Mouse (Mus musculus) liver, embryonic 12.5 days (tissue): ENCODE results near the gene Cd19. TPM values are rescaled to one million over a fixed set of nuclear protein-coding genes. Genes with fewer than 3 reads are reported as not detected.
"Not testable (repeated sequence)": the region's sequence is repeated elsewhere in the genome, so short reads cannot be mapped to it uniquely, and the experiment has no call there.

ENCODE experiments used
- ATAC-seq: fragments of 200-750 bp; cut with Nextera tagmentation; 2 replicates; pipeline ENCODE4 v1.8.0; 2017; ENCODE audit warnings: moderate number of reproducible peaks, mild to moderate bottlenecking, moderate library complexity
- H3K27ac ChIP-seq: fragments of 300-500 bp; sonication (generic); 2 replicates; pipeline ENCODE4 v1.5.1; 2016; ENCODE audit warnings: mild to moderate bottlenecking
- H3K27me3 ChIP-seq: fragments of 300-500 bp; sonication (generic); replicated peaks from 2 replicates; pipeline ENCODE4 v1.6.1; 2016; ENCODE audit warnings: mild to moderate bottlenecking, moderate library complexity
- H3K36me3 ChIP-seq: fragments of 300-500 bp; sonication (generic); 2 replicates; pipeline ENCODE4 v1.6.1; 2016; ENCODE audit warnings: mild to moderate bottlenecking, moderate library complexity
- H3K4me1 ChIP-seq: fragments of 300-500 bp; sonication (generic); 2 replicates; pipeline ENCODE4 v1.6.1; 2016
- H3K4me2 ChIP-seq: fragments of 300-500 bp; sonication (generic); 2 replicates; pipeline ENCODE4 v1.6.1; 2016; ENCODE audit warnings: mild to moderate bottlenecking, moderate library complexity
- H3K4me3 ChIP-seq: fragments of 300-500 bp; sonication (generic); 2 replicates; pipeline ENCODE4 v1.5.1; 2016; ENCODE audit warnings: mild to moderate bottlenecking, moderate library complexity
- H3K9ac ChIP-seq: fragments of 300-500 bp; sonication (generic); 2 replicates; pipeline ENCODE4 v1.6.1; 2016; ENCODE audit warnings: mild to moderate bottlenecking, moderate library complexity
- H3K9me3 ChIP-seq: fragments of 300-500 bp; sonication (generic); replicated peaks from 2 replicates; pipeline ENCODE4 v1.6.1; 2016; ENCODE audit warnings: mild to moderate bottlenecking, moderate library complexity
- WGBS: fragments of 180-500 bp; shearing (Covaris S2); methylation state at CpG from one replicate; pipeline ENCODE4 v1.1.7; 2016; ENCODE audit not compliant: insufficient replicate concordance; 5-methylcytosine and 5-hydroxymethylcytosine counted together
- polyA plus RNA-seq: library from polyadenylated mRNA; unstranded; fragments of >200 nt; fragmentation: Nextera tagmentation; extraction: Ambion mirVana; gene quantifications from 2 replicates; pipeline ENCODE4 v1.2.1, GENCODE M21; 2016

The Cd19 gene
- polyA plus RNA-seq, 1 experiment from 2014 or later, result not detected

- not testable (repeated sequence) for H3K9me3 ChIP-seq, H3K36me3 ChIP-seq, H3K4me3 ChIP-seq, H3K27me3 ChIP-seq, H3K4me2 ChIP-seq, H3K9ac ChIP-seq, H3K27ac ChIP-seq, ATAC-seq
- 71% methylated on average over 8 of the region's 8 CpGs for WGBS
- H3K4me1 ChIP-seq, result peaks cover 11% of the 10 kb centered on the region
Measured at GRCm38 (mm10) chr7:126402518-126402917, 12.2 kb downstream of the Cd19 start.

GRCm38 (mm10) chr7:126399548-126399947 is 15.1 kb downstream of the Cd19 start:
- Histone ChIP-seq H3K4me2 (no peak overlapping the region), H3K9ac (no peak overlapping the region), H3K4me3 (no peak overlapping the region), H3K27me3 (no peaks in the 10 kb centered on the region), H3K4me1 (peaks cover 27% of the 10 kb centered on the region), H3K27ac (no peak overlapping the region), H3K36me3 (peaks cover 2% of the 10 kb centered on the region; the same call in 1 of the 2 replicates), H3K9me3 (no peaks in the 10 kb centered on the region)
- ATAC-seq, result no peak
- 6% methylated on average over 5 of the region's 5 CpGs for WGBS

- 30% methylated on average over 4 of the region's 4 CpGs for WGBS
- no peaks in the 10 kb centered on the region for H3K27me3 ChIP-seq
- H3K9me3 ChIP-seq, result no peaks in the 10 kb centered on the region
- H3K36me3 ChIP-seq, result peaks cover 16% of the 10 kb centered on the region
- H3K4me3 ChIP-seq, result 0 out of 2 replicates have a peak overlapping the region, but pooled peaks have one; percentile 98
- peak overlapping the region; percentile 29; the same call in 1 of the 2 replicates for H3K9ac ChIP-seq
- ATAC-seq, result no peak
- H3K4me2 ChIP-seq, result peak overlapping the region; percentile 89
- H3K4me1 ChIP-seq, result peaks cover 27% of the 10 kb centered on the region
- peak overlapping the region; percentile 58 for H3K27ac ChIP-seq
Measured at GRCm38 (mm10) chr7:126397822-126398221, 16.9 kb downstream of the Cd19 start.

GRCm38 (mm10) chr7:126397221-126397620 is 17.5 kb downstream of the Cd19 start:
- Histone ChIP-seq H3K36me3 (peaks cover 18% of the 10 kb centered on the region), H3K27ac (peak overlapping the region; percentile 58), H3K4me2 (peak overlapping the region; percentile 89), H3K9ac (peak overlapping the region; percentile 29), H3K4me1 (peaks cover 27% of the 10 kb centered on the region), H3K4me3 (peak overlapping the region; percentile 98), H3K27me3 (no peaks in the 10 kb centered on the region), H3K9me3 (no peaks in the 10 kb centered on the region)
- WGBS, result 12% methylated on average over 6 of the region's 6 CpGs
- peak; percentile 36 for ATAC-seq

- H3K9me3 ChIP-seq, result no peaks in the 10 kb centered on the region
- peak within 1 kb of the TSS; percentile 84 for H3K27ac ChIP-seq
- peak within 1 kb of the TSS; percentile 95 for H3K9ac ChIP-seq
- H3K4me1 ChIP-seq, result peaks cover 27% of the 10 kb centered on the region
- H3K4me2 ChIP-seq, result peak within 1 kb of the TSS; percentile 89
- peak within 1 kb of the TSS; percentile 98 for H3K4me3 ChIP-seq
- peaks cover 22% of the 10 kb centered on the region for H3K36me3 ChIP-seq
- H3K27me3 ChIP-seq, result no peaks in the 10 kb centered on the region
- ATAC-seq, result peak; percentile 98
- WGBS, result under 1% methylated on average over 59 of the region's 59 CpGs
Measured at GRCm38 (mm10) chr7:126396298-126397119, 18.2 kb downstream of the Cd19 start, which contains the start of gene Nfatc2ip. Nfatc2ip (minus strand) TSS chr7:126396737.

GRCm38 (mm10) chr7:126392086-126392884 is 22.4 kb downstream of the Cd19 start:
- not testable (repeated sequence) for H3K9me3 ChIP-seq, H3K27ac ChIP-seq, H3K9ac ChIP-seq, H3K4me2 ChIP-seq, H3K27me3 ChIP-seq, H3K4me3 ChIP-seq, ATAC-seq
- Histone ChIP-seq H3K4me1 (peaks cover 19% of the 10 kb centered on the region), H3K36me3 (peaks cover 64% of the 10 kb centered on the region)
- 80% methylated on average over 7 of the region's 7 CpGs for WGBS

- no peak overlapping the region for H3K4me2 ChIP-seq
- no peak for ATAC-seq
- H3K9me3 ChIP-seq, result no peaks in the 10 kb centered on the region
- H3K27me3 ChIP-seq, result no peaks in the 10 kb centered on the region
- H3K27ac ChIP-seq, result no peak overlapping the region
- 94% methylated on average over 1 of the region's 1 CpGs for WGBS
- no peak overlapping the region for H3K9ac ChIP-seq
- peaks cover 84% of the 10 kb centered on the region for H3K36me3 ChIP-seq
- peaks cover 5% of the 10 kb centered on the region; the same call in 1 of the 2 replicates for H3K4me1 ChIP-seq
- no peak overlapping the region for H3K4me3 ChIP-seq
Measured at GRCm38 (mm10) chr7:126388185-126388584, 26.5 kb downstream of the Cd19 start.

GRCm38 (mm10) chr7:126383565-126383964 is 31.1 kb downstream of the Cd19 start:
- ATAC-seq, result no peak
- no peak overlapping the region for H3K4me2 ChIP-seq
- no peak overlapping the region for H3K27ac ChIP-seq
- no peak overlapping the region for H3K9ac ChIP-seq
- no peaks in the 10 kb centered on the region for H3K9me3 ChIP-seq
- H3K4me1 ChIP-seq, result peaks cover 5% of the 10 kb centered on the region
- WGBS, result 59% methylated on average over 5 of the region's 5 CpGs
- no peaks in the 10 kb centered on the region for H3K27me3 ChIP-seq
- peaks cover 48% of the 10 kb centered on the region for H3K36me3 ChIP-seq
- no peak overlapping the region for H3K4me3 ChIP-seq

- WGBS, result under 1% methylated on average over 33 of the region's 33 CpGs
- peak within 1 kb of the TSS; percentile 89 for H3K9ac ChIP-seq
- peak within 1 kb of the TSS; percentile 97 for H3K4me2 ChIP-seq
- ATAC-seq, result peak; percentile 93
- peaks cover 30% of the 10 kb centered on the region for H3K36me3 ChIP-seq
- peaks cover 37% of the 10 kb centered on the region for H3K4me1 ChIP-seq
- no peaks in the 10 kb centered on the region for H3K27me3 ChIP-seq
- peak within 1 kb of the TSS; percentile 94 for H3K4me3 ChIP-seq
- H3K27ac ChIP-seq, result peak within 1 kb of the TSS; percentile 69
- H3K9me3 ChIP-seq, result no peaks in the 10 kb centered on the region
Measured at GRCm38 (mm10) chr7:126377278-126378158, 37.2 kb downstream of the Cd19 start, which contains the start of gene Spns1. Spns1 (minus strand) TSS chr7:126377450.

- H3K4me2 ChIP-seq, result peak overlapping the region; percentile 97
- no peaks in the 10 kb centered on the region for H3K9me3 ChIP-seq
- H3K4me3 ChIP-seq, result peak overlapping the region; percentile 94
- H3K27ac ChIP-seq, result peak overlapping the region; percentile 69
- no peaks in the 10 kb centered on the region for H3K27me3 ChIP-seq
- WGBS, result under 1% methylated on average over 27 of the region's 27 CpGs
- H3K36me3 ChIP-seq, result peaks cover 37% of the 10 kb centered on the region
- H3K4me1 ChIP-seq, result peaks cover 37% of the 10 kb centered on the region
- peak; percentile 58 for ATAC-seq
- peak overlapping the region; percentile 89 for H3K9ac ChIP-seq
Measured at GRCm38 (mm10) chr7:126376903-126377277, 37.8 kb downstream of the Cd19 start.

GRCm38 (mm10) chr7:126375012-126375411 is 39.7 kb downstream of the Cd19 start:
- no peak for ATAC-seq
- no peak overlapping the region for H3K9ac ChIP-seq
- H3K27ac ChIP-seq, result no peak overlapping the region
- peaks cover 55% of the 10 kb centered on the region for H3K36me3 ChIP-seq
- peak overlapping the region; percentile 97 for H3K4me2 ChIP-seq
- H3K4me3 ChIP-seq, result no peak overlapping the region
- no peaks in the 10 kb centered on the region for H3K9me3 ChIP-seq
- 66% methylated on average over 5 of the region's 5 CpGs for WGBS
- H3K27me3 ChIP-seq, result no peaks in the 10 kb centered on the region
- peaks cover 38% of the 10 kb centered on the region for H3K4me1 ChIP-seq
